Mouse (Mus musculus): ENCODE data around the gene Ascc2. TPM values are rescaled to one million over a fixed set of nuclear protein-coding genes. Genes with fewer than 3 reads are reported as not detected.
A peak's percentile ranks its signal among the peaks of the same experiment; 100 is the strongest.

The Ascc2 gene
- polyA plus RNA-seq, 1 experiment: 20.0 TPM

GRCm38 (mm10) chr11:4677250-4677872 lies 39.8 kb downstream of the Ascc2 start:
- H3K4me3 ChIP-seq (ENCODE audit: insufficient read depth, low read length): no peak overlapping the region
- H3K27ac ChIP-seq (ENCODE audit: insufficient read depth, low read length): no peak overlapping the region

GRCm38 (mm10) chr11:4678700-4679440 lies 41.3 kb downstream of the Ascc2 start:
- TF ChIP-seq CTCF (IDR thresholded peaks at IDR 0.05; ENCODE audit: extremely low read depth, insufficient read depth, low read length) (no peak), POLR2A (IDR thresholded peaks at IDR 0.05; ENCODE audit: extremely low read depth, insufficient read depth, low read length) (no peak)
- H3K27ac ChIP-seq (ENCODE audit: insufficient read depth, low read length): peak overlapping the region; percentile 82
- H3K4me3 ChIP-seq (ENCODE audit: insufficient read depth, low read length): no peak overlapping the region
- H3K4me1 ChIP-seq (ENCODE audit: control insufficient read depth, insufficient read depth, low read length): peaks cover 11% of the 10 kb centered on the region

More at GRCm38 (mm10) chr11:4677250-4677872, 39.8 kb downstream of the Ascc2 start:
- peaks cover 11% of the 10 kb centered on the region for H3K4me1 ChIP-seq (ENCODE audit: control insufficient read depth, insufficient read depth, low read length)
- TF ChIP-seq CTCF (IDR thresholded peaks at IDR 0.05; ENCODE audit: extremely low read depth, insufficient read depth, low read length) (no peak), POLR2A (IDR thresholded peaks at IDR 0.05; ENCODE audit: extremely low read depth, insufficient read depth, low read length) (no peak)

DNA sequence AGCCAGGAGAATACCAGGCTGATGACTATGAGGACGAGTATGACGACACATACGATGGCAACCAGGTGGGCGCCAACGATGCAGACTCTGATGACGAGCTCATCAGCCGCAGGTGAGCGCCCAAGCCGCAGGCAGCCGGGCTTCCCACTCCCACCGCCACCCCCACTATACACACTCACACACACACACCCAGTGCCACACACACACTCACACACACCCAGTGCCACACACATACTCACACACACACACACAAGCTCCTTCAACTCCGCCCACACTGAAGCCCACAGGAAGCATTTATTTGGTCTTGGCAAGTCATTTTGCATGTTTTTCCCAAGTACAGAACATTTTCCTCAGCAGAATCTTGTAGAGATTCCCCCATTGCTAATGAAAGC lies 41.9 kb downstream of the Ascc2 start:
- Histone ChIP-seq H3K4me3 (ENCODE audit: insufficient read depth, low read length) (no peak overlapping the region), H3K4me1 (ENCODE audit: control insufficient read depth, insufficient read depth, low read length) (peaks cover 11% of the 10 kb centered on the region), H3K27ac (ENCODE audit: insufficient read depth, low read length) (peak overlapping the region; percentile 82)
- TF ChIP-seq POLR2A (IDR thresholded peaks at IDR 0.05; ENCODE audit: extremely low read depth, insufficient read depth, low read length): no peak
- no peak for TF ChIP-seq CTCF (IDR thresholded peaks at IDR 0.05; ENCODE audit: extremely low read depth, insufficient read depth, low read length)

DNA sequence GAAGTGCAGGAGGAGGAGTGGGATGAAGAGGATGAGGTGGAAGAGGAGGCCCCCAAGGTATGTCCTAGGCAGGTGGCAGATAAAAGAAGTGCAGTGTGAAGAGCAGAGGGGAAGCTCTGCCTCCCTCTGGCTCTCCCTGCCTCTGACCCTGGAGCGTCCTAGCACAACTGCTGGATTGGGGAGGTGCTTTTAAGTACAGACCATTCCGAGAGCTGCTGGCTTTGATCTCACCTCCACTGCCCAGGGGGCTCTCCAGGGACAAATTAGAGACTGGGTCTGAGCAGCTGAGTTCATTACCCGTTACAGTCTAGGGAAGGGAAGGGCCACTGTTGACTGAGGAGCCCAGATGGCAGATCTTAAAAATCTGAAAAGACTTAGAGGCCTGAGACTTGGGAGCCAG lies 42.6 kb downstream of the Ascc2 start:
- Histone ChIP-seq H3K4me3 (ENCODE audit: insufficient read depth, low read length) (no peak overlapping the region), H3K27ac (ENCODE audit: insufficient read depth, low read length) (0 out of 2 replicates have a peak overlapping the region, but pooled peaks have one; percentile 46), H3K4me1 (ENCODE audit: control insufficient read depth, insufficient read depth, low read length) (peaks cover 11% of the 10 kb centered on the region)
- TF ChIP-seq POLR2A (IDR thresholded peaks at IDR 0.05; ENCODE audit: extremely low read depth, insufficient read depth, low read length) (no peak), CTCF (IDR thresholded peaks at IDR 0.05; ENCODE audit: extremely low read depth, insufficient read depth, low read length) (no peak)

DNA sequence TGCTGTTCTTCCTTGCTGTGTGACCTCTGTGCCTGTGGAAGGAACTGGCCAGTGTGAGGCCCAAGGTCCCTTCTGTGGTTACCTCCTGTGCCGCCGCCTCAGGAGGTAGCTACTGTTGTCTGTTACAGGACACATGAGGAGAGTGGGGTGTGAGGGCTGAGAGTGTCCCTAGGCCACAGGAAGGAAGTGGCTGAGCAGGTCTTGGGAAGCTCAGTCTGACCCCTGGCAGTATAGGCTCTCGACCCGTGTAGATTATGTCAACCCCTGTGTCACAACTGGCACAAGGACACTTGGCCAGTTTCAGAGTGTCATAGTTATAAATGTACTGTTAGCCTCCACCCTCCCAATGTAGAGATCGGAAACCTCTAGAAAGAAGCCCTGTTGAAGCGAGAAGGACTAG lies 46.0 kb downstream of the Ascc2 start:
- H3K4me1 ChIP-seq (ENCODE audit: control insufficient read depth, insufficient read depth, low read length): peaks cover 9% of the 10 kb centered on the region

GRCm38 (mm10) chr11:4684186-4684585 lies 46.6 kb downstream of the Ascc2 start:
- no peak overlapping the region for H3K4me3 ChIP-seq (ENCODE audit: insufficient read depth, low read length)
- no peak overlapping the region for H3K27ac ChIP-seq (ENCODE audit: insufficient read depth, low read length)
- H3K4me1 ChIP-seq (ENCODE audit: control insufficient read depth, insufficient read depth, low read length): peaks cover 8% of the 10 kb centered on the region
- no peak for TF ChIP-seq POLR2A (IDR thresholded peaks at IDR 0.05; ENCODE audit: extremely low read depth, insufficient read depth, low read length)

More for the DNA sequence above, 46.0 kb downstream of the Ascc2 start:
- Histone ChIP-seq H3K4me3 (ENCODE audit: insufficient read depth, low read length) (no peak overlapping the region), H3K27ac (ENCODE audit: insufficient read depth, low read length) (no peak overlapping the region)
- TF ChIP-seq CTCF (IDR thresholded peaks at IDR 0.05; ENCODE audit: extremely low read depth, insufficient read depth, low read length) (no peak), POLR2A (IDR thresholded peaks at IDR 0.05; ENCODE audit: extremely low read depth, insufficient read depth, low read length) (no peak)

GRCm38 (mm10) chr11:4685071-4685470 lies 47.5 kb downstream of the Ascc2 start:
- no peak overlapping the region for H3K27ac ChIP-seq (ENCODE audit: insufficient read depth, low read length)
- H3K4me1 ChIP-seq (ENCODE audit: control insufficient read depth, insufficient read depth, low read length): no peaks in the 10 kb centered on the region
- no peak for TF ChIP-seq CTCF (IDR thresholded peaks at IDR 0.05; ENCODE audit: extremely low read depth, insufficient read depth, low read length)
- no peak for TF ChIP-seq POLR2A (IDR thresholded peaks at IDR 0.05; ENCODE audit: extremely low read depth, insufficient read depth, low read length)
- H3K4me3 ChIP-seq (ENCODE audit: insufficient read depth, low read length): no peak overlapping the region

GRCm38 (mm10) chr11:4685510-4685909 lies 48.0 kb downstream of the Ascc2 start:
- Histone ChIP-seq H3K4me1 (ENCODE audit: control insufficient read depth, insufficient read depth, low read length) (no peaks in the 10 kb centered on the region), H3K4me3 (ENCODE audit: insufficient read depth, low read length) (no peak overlapping the region), H3K27ac (ENCODE audit: insufficient read depth, low read length) (no peak overlapping the region)
- TF ChIP-seq CTCF (IDR thresholded peaks at IDR 0.05; ENCODE audit: extremely low read depth, insufficient read depth, low read length) (no peak), POLR2A (IDR thresholded peaks at IDR 0.05; ENCODE audit: extremely low read depth, insufficient read depth, low read length) (no peak)

- TF ChIP-seq CTCF (IDR thresholded peaks at IDR 0.05; ENCODE audit: extremely low read depth, insufficient read depth, low read length): no peak
Measured at GRCm38 (mm10) chr11:4687027-4687426, 49.5 kb downstream of the Ascc2 start.

GRCm38 (mm10) chr11:4687874-4688273 lies 50.3 kb downstream of the Ascc2 start:
- Histone ChIP-seq H3K4me3 (ENCODE audit: insufficient read depth, low read length) (no peak overlapping the region), H3K4me1 (ENCODE audit: control insufficient read depth, insufficient read depth, low read length) (no peaks in the 10 kb centered on the region), H3K27ac (ENCODE audit: insufficient read depth, low read length) (no peak overlapping the region)
- TF ChIP-seq CTCF (IDR thresholded peaks at IDR 0.05; ENCODE audit: extremely low read depth, insufficient read depth, low read length): no peak
- TF ChIP-seq POLR2A (IDR thresholded peaks at IDR 0.05; ENCODE audit: extremely low read depth, insufficient read depth, low read length): no peak

More at GRCm38 (mm10) chr11:4687027-4687426, 49.5 kb downstream of the Ascc2 start:
- Histone ChIP-seq H3K4me3 (ENCODE audit: insufficient read depth, low read length) (no peak overlapping the region), H3K4me1 (ENCODE audit: control insufficient read depth, insufficient read depth, low read length) (no peaks in the 10 kb centered on the region), H3K27ac (ENCODE audit: insufficient read depth, low read length) (no peak overlapping the region)
